Mouse (Mus musculus): ENCODE results near the gene Yod1.

Yod1 gene

DNA sequence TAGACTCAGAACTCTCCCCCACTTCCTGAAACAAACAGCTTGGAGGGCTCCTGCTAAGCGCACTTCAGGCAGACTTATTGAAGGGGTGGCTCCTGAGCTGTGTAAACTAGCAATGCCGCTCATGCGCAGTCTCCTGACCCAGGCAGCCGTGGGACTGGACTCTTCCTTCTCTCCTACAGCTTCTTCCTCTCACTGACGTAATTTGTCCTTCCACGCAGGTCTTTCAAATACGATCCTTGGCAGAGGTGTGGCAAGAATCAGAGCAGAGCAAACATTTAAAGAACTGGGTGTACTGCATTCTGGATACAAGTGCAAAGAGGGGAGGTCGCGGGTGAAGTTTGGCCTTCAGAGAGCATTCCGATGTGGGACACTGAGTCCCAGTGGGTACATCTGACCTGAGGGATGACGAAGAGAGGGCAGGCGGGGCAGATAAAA, 46.9 kb downstream of the Yod1 start:
- no peak for DNase-seq (ENCODE audit: extremely low read depth, insufficient read length, low spot score)

DNA sequence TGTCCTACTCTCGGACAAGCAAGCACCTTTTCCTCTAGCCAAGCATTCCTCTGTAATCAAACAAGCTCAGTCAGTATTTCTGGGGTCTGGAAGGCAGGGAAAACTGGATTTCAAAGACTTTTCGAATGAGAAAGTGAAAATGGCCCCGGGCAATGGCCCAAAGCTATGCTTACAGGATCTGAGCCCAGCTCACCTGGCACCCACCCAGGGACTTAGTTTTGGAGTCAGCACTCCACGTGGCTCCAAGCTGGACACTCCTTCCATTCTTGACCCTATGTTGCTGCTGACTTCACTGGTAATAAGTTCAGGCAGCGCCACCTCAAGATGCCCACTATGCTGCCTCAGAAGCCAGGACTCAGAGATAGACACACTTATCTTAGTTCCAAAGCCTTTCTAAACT, 49.9 kb downstream of the Yod1 start:
- peak; percentile 22 for DNase-seq (ENCODE audit: extremely low read depth, insufficient read length, low spot score)

DNA sequence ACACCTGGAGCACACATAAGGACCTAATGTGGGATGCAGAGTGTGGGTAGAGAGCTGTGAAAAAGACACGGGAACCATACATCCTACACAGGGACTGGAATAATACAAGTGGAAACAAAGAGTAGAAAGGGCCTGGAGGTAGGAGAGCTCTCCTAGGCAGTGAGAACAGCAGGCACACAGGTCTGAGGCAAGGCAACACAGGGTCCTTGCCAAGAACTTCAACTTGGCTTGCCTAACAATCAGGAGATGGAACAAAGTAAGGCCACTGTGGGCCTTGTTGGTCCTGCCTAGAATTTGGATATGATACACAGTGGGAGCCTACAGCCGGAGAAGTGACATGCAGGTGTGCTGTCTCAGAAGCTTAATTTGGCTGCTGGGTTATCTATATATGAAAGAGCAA, 52.8 kb downstream of the Yod1 start:
- no peak for DNase-seq (ENCODE audit: extremely low read depth, insufficient read length, low spot score)

DNA sequence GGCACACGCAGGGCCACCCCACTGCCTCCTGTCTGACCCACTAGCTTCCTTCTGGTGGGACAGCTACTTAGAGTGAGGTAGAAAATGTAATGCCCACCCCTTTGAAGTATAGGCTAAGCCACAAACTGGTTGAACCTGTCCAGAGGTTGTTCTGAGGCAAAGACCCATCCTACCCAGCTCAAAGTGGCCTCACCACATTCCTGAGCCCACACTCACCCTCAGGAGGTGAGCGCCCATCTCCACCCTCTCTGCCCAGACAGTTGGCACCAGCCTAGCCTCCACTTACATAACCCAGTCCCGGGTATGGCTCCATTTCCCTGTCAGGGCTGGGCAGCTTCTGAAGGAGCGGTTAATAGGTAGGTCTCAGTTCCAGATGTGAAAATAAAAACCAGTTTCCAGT, 53.4 kb downstream of the Yod1 start:
- peak; percentile 9 for DNase-seq (ENCODE audit: extremely low read depth, insufficient read length, low spot score)

DNA sequence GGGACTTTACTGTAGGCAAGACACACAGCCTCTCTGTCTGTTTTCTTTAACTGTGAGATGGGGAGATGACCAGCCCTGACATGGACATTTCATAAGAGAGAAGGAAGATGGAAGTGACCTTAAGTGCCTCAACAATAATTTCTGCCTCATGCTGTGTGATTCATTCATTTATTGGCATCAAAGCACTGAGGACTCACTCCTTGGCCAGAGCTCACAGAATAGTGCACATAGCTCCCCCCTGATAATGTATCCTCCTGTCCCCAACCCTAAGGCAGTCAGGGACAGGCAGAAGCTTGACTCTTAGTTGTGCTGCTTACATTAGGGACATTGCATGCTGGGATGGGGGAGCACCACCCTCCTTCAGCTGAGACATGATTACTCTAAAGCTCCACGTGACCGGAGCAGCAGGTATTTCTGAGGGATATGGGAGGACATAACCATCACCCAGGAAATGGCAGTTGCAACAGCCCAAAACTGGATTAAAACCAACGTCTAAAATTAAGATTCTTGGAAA, 53.9 kb downstream of the Yod1 start:
- DNase-seq (ENCODE audit: extremely low read depth, insufficient read length, low spot score): no peak

Data from 3134 (cell line).